Mouse (Mus musculus) embryonic facial prominence, embryonic 13.5 days (tissue): ENCODE results near the gene Kras. TPM values are rescaled to one million over a fixed set of nuclear protein-coding genes. Genes with fewer than 3 reads are reported as not detected.
A peak's percentile ranks its signal among the peaks of the same experiment; 100 is the strongest.

ENCODE experiments used
- ATAC-seq: fragments of 200-750 bp; cut with Nextera tagmentation; 2 replicates; pipeline ENCODE4 v1.8.0; 2017; ENCODE audit warnings: low read depth; ENCODE audit not compliant: insufficient number of reproducible peaks, insufficient read depth, low FRiP score, low TSS enrichment
- H3K27ac ChIP-seq: fragments of 300-500 bp; sonication (generic); 2 replicates; pipeline ENCODE4 v1.5.1; 2015; ENCODE audit warnings: moderate library complexity, mild to moderate bottlenecking, inconsistent platforms
- H3K27me3 ChIP-seq: fragments of 300-500 bp; sonication (generic); 2 replicates; pipeline ENCODE4 v1.6.1; 2015; ENCODE audit warnings: mild to moderate bottlenecking, inconsistent platforms
- H3K36me3 ChIP-seq: fragments of 300-500 bp; sonication (generic); 2 replicates; pipeline ENCODE4 v1.6.1; 2015; ENCODE audit warnings: mild to moderate bottlenecking, inconsistent platforms
- H3K4me1 ChIP-seq: fragments of 300-500 bp; sonication (generic); 2 replicates; pipeline ENCODE4 v1.6.1; 2015; ENCODE audit warnings: inconsistent platforms
- H3K4me2 ChIP-seq: fragments of 300-500 bp; sonication (generic); 2 replicates; pipeline ENCODE4 v1.6.1; 2015; ENCODE audit warnings: moderate library complexity, mild to moderate bottlenecking, inconsistent platforms
- H3K4me3 ChIP-seq: fragments of 300-500 bp; sonication (generic); 2 replicates; pipeline ENCODE4 v1.5.1; 2015; ENCODE audit warnings: mild to moderate bottlenecking, inconsistent platforms
- H3K9ac ChIP-seq: fragments of 300-500 bp; sonication (generic); 2 replicates; pipeline ENCODE4 v1.6.1; 2015; ENCODE audit warnings: mild to moderate bottlenecking, inconsistent platforms
- H3K9me3 ChIP-seq: fragments of 300-500 bp; sonication (generic); 2 replicates; pipeline ENCODE4 v1.6.1; 2016; ENCODE audit warnings: inconsistent platforms
- WGBS: fragments of 180-500 bp; shearing (Covaris S2); methylation state at CpG from one replicate; pipeline ENCODE4 v1.1.7; 2015; ENCODE audit warnings: mixed read lengths; 5-methylcytosine and 5-hydroxymethylcytosine counted together
- polyA plus RNA-seq: library from polyadenylated mRNA; unstranded; fragments of >200 nt; fragmentation: Nextera tagmentation; extraction: Ambion mirVana; gene quantifications from 2 replicates; pipeline ENCODE4 v1.2.1, GENCODE M21; 2015

Gene Kras
- polyA plus RNA-seq, 1 experiment from 2014 or later, result 70.6 TPM

DNA sequence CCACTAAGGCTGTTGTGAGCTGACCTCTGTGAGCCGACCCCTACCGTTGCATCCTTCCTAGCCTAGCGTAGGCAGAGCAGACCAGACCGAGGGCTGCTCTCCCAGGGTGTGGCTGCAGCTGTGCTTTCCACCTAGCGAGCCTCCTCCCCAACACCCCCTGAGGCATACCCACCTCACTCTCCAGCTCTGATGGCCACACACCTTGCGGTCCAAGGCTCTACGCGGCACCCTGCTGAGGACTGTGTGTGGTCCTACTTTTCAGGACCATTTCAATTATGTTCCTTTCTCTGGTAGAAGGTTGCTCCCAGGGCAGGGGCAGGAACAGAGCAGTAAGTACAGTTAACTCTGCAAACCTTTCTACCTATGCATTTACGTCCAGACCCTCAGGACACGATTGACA lies 73.6 kb downstream of the Kras start:
- WGBS, result 50% methylated on average over 10 of the region's 10 CpGs
- peaks cover 24% of the 10 kb centered on the region for H3K4me1 ChIP-seq
- H3K9me3 ChIP-seq, result no peaks in the 10 kb centered on the region
- no peak overlapping the region for H3K9ac ChIP-seq
- H3K4me3 ChIP-seq, result no peak overlapping the region
- H3K36me3 ChIP-seq, result no peaks in the 10 kb centered on the region
- no peak overlapping the region for H3K4me2 ChIP-seq
- no peak overlapping the region for H3K27ac ChIP-seq
- peaks cover 25% of the 10 kb centered on the region for H3K27me3 ChIP-seq
- no peak for ATAC-seq

DNA sequence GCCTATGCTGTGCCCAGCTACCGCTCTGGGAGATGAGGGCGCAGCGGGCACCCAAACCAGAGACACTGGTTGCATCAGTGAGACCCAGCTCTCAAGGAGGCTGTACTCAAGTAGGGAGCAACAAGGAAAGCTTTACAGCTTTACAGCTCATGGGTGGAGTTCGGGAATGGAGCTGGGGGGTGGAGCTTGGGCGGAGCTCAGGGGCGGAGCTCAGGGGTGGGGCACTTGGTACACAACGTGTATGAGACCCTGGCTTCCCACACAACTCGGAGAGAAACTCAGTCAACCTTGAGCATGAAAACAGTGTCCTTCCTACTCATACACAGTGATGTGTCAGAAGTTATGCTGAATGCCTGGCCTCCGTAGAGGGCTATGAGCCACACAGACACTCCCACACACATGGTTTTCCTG lies 74.5 kb downstream of the Kras start:
- H3K27me3 ChIP-seq, result peaks cover 25% of the 10 kb centered on the region
- H3K36me3 ChIP-seq, result no peaks in the 10 kb centered on the region
- ATAC-seq, result no peak
- WGBS, result 35% methylated on average over 9 of the region's 9 CpGs
- no peak overlapping the region for H3K27ac ChIP-seq
- H3K9me3 ChIP-seq, result no peaks in the 10 kb centered on the region
- H3K4me1 ChIP-seq, result peaks cover 24% of the 10 kb centered on the region
- peak overlapping the region; percentile 12; the same call in 1 of the 2 replicates for H3K4me2 ChIP-seq
- no peak overlapping the region for H3K9ac ChIP-seq
- no peak overlapping the region for H3K4me3 ChIP-seq

DNA sequence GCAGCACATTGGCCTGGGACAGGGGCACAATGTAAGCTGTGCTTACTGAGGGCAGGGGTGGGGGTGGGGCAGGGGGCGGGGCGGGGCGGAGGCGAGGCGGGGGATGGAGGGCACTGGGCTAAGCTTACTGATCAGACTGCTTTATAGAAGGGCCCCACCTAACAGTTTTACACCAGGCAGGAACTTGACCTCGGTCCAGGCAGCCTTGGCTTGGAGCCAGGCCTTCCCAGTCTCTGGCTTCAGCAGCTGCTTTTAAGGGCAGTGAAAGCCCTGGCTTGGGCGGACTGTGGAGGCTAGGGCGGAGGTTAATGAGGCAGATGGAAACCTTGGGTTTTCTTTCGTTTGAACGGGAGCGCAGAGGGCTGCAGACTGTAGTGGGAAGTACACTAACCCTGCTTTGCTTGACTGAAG lies 76.3 kb downstream of the Kras start:
- Histone ChIP-seq H3K27me3 (peaks cover 25% of the 10 kb centered on the region), H3K4me3 (0 out of 2 replicates have a peak overlapping the region, but pooled peaks have one; percentile 6), H3K4me1 (peaks cover 24% of the 10 kb centered on the region), H3K27ac (no peak overlapping the region), H3K9ac (no peak overlapping the region; the same call in 1 of the 2 replicates), H3K4me2 (peak overlapping the region; percentile 46), H3K36me3 (no peaks in the 10 kb centered on the region), H3K9me3 (no peaks in the 10 kb centered on the region)
- 6% methylated on average over 9 of the region's 11 CpGs for WGBS
- peak; percentile 70 for ATAC-seq

DNA sequence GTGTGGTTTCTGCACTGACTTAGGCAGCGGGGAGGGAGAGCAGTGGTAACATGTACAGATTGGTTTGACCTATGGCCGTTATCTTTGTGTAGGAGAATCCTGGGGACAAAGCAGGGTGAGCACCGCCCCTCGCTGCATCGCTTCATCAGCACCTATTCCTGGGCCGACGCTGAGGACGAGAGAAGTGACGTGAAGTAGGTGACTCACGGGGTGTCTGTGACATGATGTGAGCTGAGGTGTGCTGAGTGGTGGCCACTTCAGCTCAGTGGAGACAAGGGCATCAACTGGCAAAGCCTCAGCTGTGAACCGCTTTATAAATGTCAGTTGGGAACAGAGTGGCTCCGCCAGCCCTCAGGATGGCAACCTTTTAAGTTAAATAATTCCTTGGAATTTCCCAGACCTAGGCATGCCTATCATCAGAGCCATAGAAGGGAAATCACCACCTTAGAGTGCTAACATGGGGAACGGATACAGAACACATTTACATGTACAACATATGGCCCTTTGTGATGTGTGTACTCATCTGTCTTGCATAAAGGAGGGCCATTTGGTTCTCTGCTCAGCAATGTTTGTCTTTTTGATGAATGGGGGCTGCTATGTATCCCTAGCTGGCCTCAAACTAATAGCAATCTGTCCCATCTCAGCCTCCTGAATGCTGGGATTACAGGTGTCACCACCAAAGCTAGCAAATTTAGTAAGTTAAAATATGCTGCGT lies 78.0 kb downstream of the Kras start:
- H3K4me2 ChIP-seq, result no peak overlapping the region
- 79% methylated on average over 14 of the region's 14 CpGs for WGBS
- H3K9ac ChIP-seq, result no peak overlapping the region
- no peaks in the 10 kb centered on the region for H3K9me3 ChIP-seq
- no peak overlapping the region for H3K27ac ChIP-seq
- H3K36me3 ChIP-seq, result no peaks in the 10 kb centered on the region
- ATAC-seq, result no peak
- peaks cover 25% of the 10 kb centered on the region for H3K27me3 ChIP-seq
- peaks cover 24% of the 10 kb centered on the region for H3K4me1 ChIP-seq
- H3K4me3 ChIP-seq, result no peak overlapping the region

Other genes with a start within 250 kb of the Kras start
- gene Bcat1, start 174.1 kb downstream of the Kras start, polyA plus RNA-seq, result 23.9 and 32.3 TPM in 2 replicates
- 1.9 and 2.7 TPM in 2 replicates for gene Lrmp, start 134.6 kb downstream of the Kras start, polyA plus RNA-seq
- gene Casc1, start 39.2 kb downstream of the Kras start, polyA plus RNA-seq, result 0.45 and 0.48 TPM in 2 replicates
- gene Etfrf1, start 39.1 kb downstream of the Kras start, polyA plus RNA-seq, result 37.3 and 38.3 TPM in 2 replicates